Mouse (Mus musculus): ENCODE measurements around the gene Cntn6. TPM values are rescaled to one million over a fixed set of nuclear protein-coding genes. Genes with fewer than 3 reads are reported as not detected.

Cntn6 gene
- polyA plus RNA-seq, 1 experiment: 0.04 TPM

GRCm38 (mm10) chr6:104891071-104891470 is 398.5 kb downstream of the Cntn6 start:
- no peak for DNase-seq
- Histone ChIP-seq H3K4me3 (replicated peaks; ENCODE audit: extremely low read depth, low read depth, low read length) (no peak overlapping the region), H3K4me1 (ENCODE audit: control insufficient read depth, insufficient read depth, low read length) (no peaks in the 10 kb centered on the region)
- WGBS: 79% methylated on average over 3 of the region's 3 CpGs
- TF ChIP-seq POLR2A (IDR thresholded peaks at IDR 0.05; ENCODE audit: borderline replicate concordance, extremely low read depth, low read depth, low read length): no peak
- no peak for TF ChIP-seq CTCF (IDR thresholded peaks at IDR 0.05; ENCODE audit: insufficient read depth, low read length)
